Mouse (Mus musculus) embryo, embryonic 11 days (tissue): ENCODE results near the gene Dchs2.
"Not testable (repeated sequence)": the region's sequence is repeated elsewhere in the genome, so short reads cannot be mapped to it uniquely, and the experiment has no call there.

Source experiments
- DNase-seq: peaks from one replicate; pipeline ENCODE4 v3.0.0-alpha.2; 2015

Gene Dchs2

GRCm38 (mm10) chr3:83127726-83128448 is at the start of gene Dchs2:
Gene Dchs2 (plus strand): TSS chr3:83127948.
- peak; percentile 59 for DNase-seq

GRCm38 (mm10) chr3:83080567-83081055 is 47.1 kb upstream of the Dchs2 start:
- peak; percentile 72 for DNase-seq

- no peak for DNase-seq
Observed at GRCm38 (mm10) chr3:83097586-83097985, 30.2 kb upstream of the Dchs2 start.

GRCm38 (mm10) chr3:83098546-83099034 is 29.2 kb upstream of the Dchs2 start:
- DNase-seq: peak; percentile 65

DNA sequence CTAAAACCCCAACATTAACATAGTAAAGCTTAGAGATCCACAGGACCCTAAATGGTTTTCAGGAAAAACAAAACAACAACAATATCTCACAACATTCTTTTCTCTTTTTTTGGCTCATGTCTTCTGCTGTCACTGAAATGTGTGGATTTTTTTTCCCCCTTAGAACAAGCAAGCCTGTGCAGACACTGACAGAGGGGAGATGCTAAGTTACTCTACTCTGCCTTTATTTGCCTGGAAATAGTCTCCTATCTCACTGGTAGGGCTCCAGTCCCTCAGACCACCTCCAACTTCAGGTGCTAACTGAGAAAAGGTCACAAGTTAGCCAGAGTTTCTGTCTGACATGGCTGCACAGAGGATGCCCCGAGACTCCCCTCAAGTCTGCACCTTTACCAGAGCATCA is 28.6 kb upstream of the Dchs2 start:
- no peak for DNase-seq

DNA sequence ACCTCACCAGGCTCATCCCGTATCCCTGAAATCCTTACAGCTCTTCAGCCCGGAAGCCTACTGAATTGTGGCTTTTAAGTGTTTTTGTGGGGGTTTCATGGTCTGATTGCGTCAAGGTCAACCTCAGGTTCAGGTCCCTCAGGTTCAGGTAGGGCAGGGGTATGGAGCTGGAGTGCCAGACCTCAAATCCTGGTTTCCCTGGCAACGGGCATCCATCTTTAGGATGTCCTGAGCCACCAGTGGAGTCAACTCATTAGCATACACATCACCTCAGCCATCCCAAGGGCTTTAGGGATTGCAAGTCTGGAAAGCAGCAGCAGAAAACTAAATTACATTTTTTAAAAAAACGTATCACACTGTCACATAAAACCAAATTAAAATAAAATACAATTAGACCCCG is 28.1 kb upstream of the Dchs2 start:
- no peak for DNase-seq

GRCm38 (mm10) chr3:83102286-83102685 is 25.5 kb upstream of the Dchs2 start:
- DNase-seq: no peak

DNA sequence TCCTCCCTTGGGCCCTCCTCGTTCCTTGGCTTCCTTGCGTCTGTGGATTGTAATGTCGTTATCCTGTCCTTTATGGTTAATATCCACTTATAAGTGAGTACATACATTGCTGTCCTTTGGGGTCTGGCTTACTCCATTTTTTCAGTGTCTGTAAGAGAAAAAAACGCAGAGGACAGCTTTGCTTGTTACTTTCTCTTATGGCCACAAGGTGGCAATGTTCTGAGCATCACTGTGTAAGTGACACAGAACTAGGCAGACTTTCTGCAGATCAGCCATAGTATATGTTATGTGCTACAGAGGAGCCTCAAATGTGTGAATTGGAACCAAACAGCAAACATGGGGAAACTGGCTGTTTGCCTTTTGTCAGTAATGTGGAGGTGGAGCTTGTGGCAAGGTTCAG is 17.6 kb upstream of the Dchs2 start:
- peak; percentile 75 for DNase-seq

DNA sequence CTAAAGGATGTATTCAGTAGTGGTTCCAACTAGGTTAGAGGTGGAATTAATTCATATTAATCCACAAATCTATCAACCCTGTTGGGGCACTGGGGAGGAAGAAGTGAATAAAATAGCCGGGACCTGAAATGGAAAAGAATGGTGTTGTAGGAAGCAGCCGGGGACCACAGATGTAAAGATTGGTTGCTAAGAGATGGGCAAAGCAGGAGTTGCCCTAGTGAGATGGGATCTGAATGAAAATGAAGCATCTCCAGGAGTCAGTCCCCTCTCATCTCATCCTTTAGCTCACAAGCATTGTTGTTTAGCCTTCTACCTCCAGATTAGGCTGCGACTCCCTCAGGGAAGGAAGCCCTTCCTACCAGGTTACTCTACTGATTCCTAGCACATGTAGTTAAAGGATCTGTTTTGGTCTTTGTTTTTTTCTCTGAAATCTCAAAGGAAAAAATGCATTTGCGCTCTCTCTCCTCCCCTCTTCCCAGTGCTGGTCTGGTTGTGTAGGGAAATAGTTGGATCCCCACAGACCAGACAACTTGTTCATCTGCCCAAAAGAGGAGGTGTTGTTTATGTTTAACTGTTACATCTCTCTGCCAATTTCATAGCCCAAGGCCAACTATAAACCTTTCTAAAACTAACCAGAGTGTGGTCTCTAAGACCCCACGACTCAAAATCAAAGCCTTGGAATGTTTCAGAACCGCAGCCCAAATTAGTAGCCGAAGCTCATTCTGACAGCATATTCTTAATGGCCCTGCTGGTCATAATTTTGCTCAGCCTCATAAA is 16.1 kb upstream of the Dchs2 start:
- DNase-seq: no peak

DNA sequence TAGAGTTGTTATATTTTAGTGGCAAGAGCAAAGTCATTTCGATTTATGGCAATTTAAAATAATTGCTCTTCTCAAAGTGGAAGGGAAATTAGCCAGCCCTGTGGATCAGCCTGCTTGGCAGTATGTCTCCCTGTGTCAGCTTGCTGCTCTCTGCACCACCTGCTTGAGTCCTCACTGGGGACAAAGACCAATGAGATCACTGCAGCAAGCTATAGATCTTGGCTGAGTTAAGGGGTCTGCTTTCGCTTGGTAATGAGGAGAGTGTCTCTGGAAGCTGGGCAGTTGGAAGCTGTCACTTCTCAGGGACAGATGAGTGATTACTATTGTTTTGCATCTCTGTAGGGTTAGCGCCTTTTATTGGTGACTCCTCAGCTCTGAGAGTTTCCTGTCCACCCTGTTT is 14.9 kb upstream of the Dchs2 start:
- DNase-seq: peak; percentile 47

DNA sequence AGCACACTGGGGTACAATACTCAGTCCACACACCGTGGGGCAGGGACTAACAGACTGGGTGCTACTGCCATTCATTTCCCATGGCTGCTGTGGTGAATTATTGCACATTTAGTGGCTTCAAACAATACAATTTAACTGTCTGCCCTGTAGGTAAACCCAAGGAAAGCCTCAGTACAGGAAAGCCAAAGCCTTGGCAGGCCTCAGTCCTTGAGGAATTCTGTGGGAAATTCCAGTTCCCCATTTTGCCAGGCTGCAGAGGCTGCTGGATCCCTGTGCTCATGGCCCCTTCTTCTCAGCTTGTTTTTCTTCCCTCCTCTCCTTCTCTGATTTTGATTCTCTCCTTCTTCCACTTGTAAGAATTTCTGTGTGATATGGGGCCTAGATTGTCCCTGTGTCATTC is 12.8 kb upstream of the Dchs2 start:
- no peak for DNase-seq

DNA sequence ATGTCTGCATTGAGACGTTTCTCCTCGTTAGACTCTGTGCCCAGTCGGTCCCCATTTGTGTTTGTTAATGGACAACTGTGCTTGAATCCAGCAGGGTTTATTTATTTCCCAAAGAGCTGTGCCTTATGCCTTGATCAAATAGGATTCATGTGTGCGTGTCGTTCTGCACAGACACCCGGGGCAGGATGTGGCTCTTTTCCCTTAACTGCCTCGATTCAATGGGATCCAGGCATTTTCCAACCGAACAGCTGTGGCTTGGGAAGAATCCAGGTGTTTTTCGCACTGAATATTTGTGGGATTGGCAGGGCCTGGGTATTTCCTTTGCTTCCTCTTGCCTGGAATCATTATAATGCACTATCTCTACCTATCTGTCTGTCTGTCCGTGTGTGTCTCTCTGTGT is 10.2 kb upstream of the Dchs2 start:
- DNase-seq: no peak

DNA sequence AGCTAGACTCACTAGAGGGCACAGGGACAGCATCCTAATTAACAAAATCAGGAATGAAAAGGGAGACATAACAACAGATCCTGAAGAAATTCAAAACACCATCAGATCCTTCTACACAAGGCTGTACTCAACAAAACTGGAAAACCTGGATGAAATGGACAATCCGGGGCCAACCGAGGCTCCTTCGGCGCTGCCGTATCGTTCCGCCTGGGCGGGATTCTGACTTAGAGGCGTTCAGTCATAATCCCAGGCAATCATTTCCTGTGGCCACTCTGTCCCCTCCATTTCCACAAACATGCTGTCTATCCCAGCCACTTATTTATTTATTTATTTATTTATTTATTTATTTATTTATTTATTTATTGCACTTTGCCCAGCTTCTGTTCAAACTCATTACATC is 3.8 kb upstream of the Dchs2 start:
- DNase-seq: not testable (repeated sequence)

- peak; percentile 62 for DNase-seq
Observed at GRCm38 (mm10) chr3:83127088-83127725, 541 bp upstream of the Dchs2 start.

DNA sequence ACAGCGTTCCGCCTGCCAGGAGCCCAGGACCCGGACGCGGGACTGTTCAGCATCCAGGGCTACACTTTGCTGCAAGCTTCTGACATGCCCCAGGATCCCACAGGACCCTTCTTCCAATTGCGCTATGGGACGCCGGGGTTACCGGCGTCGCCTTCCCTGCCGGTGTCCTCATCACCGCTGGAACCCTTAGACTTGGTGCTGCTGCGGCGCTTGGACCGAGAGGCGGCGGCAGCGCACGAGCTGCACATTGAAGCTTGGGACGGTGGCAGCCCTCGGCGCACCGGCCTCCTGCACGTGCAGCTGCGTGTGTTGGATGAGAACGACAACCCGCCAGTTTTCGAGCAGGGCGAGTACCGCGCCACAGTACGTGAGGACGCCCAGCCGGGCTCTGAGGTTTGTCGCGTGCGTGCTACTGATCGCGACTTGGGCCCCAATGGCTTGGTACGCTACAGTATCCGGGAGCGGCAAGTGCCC is 738 bp downstream of the Dchs2 start:
- peak; percentile 63 for DNase-seq

DNA sequence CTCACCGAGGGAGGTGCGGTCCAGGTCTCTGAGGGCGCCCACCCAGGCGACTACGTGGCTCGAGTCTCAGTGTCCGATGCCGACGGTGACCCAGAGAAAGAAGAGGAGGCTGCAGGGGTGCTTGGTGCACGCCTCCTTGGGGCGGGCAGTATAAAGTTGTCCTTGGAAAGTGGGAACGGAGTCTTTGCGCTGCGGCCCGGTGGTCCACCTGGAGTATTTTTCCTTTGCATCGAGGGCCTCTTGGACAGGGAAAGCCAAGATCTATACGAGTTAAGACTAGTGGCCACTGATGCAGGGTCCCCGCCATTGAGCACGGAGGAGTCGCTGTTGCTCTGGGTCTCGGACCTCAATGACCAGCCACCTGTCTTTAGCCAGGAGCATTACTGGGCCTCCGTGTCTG is 1.4 kb downstream of the Dchs2 start:
- DNase-seq: no peak

GRCm38 (mm10) chr3:83136413-83136812 is 8.7 kb downstream of the Dchs2 start:
- no peak for DNase-seq

DNA sequence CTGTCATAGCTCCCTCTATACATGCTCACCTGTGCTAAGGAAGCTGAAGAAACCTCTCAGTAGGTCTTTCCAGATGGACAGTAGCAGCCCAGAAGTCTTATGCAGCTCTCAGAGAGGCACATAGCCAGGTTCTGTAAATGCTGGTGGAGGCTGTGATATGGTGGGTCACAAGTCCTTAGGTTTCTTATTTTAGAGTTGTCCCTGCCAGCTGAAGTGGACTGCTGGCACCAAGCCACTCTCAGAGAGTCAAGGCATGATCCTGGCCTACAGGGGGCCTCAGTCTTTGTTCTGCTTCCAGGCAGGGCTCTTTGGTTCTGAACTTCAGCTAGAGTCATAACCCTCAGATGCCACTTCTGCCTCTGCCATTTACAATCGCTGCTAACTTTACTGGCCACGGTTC is 11.1 kb downstream of the Dchs2 start:
- DNase-seq: no peak

DNA sequence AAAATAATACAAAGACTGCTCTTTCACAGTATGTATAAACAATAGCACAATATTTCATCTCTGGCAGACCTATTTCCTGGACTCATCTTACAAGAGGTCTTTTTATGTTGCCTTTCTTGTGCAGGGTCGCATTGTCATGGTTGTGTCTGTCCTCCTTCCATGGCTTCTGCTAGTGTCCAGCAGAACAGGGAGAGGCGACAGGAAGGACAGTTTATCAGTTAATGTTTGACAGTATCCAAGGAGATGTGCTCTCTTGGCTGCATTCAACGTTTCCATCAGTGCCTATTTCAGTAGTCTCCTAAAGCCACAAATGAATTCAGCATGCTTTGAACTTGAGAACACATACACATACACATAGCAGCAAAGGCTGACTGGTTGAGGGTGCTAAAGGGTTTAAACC is 17.9 kb downstream of the Dchs2 start:
- no peak for DNase-seq

- no peak for DNase-seq
Observed at GRCm38 (mm10) chr3:83147273-83148054, 19.7 kb downstream of the Dchs2 start.

GRCm38 (mm10) chr3:83148055-83148447 is 20.3 kb downstream of the Dchs2 start:
- no peak for DNase-seq

DNA sequence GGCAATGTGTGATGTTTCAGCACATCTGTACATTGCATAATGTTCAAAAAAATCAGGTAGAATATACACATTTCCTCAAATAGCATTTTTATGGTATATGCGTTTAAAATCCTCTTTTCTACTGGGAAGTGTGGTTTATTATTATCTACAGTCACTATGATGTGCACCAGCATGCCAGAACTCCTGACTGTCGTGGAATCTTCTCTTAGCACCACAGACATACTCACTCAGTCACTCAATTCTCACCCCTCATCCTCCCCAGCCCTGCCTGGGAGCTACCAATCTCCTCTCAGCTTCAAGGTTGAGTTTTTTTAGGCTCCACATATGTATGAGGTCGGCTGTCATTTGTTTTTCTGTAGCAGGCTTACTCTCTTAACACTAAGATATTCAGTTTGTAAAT is 20.8 kb downstream of the Dchs2 start:
- no peak for DNase-seq

DNA sequence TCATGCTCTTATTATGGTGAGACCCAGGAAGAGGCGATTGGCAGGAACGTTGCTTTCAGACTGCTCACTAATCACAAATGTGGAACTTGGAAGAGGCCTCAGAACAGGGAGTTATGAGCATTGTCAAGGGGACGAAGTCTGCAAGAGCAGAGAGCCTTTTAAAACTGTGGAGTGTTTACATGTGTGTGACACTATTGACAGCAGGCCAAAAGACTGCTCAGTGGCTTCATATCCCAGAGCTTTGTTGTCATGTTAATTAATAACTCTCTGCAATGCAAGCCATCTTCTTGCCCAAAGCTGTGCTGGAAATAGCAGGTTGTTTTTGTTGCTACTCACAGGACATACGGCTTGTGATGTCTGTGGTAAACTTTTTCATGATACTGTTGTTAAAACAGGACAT is 27.9 kb downstream of the Dchs2 start:
- DNase-seq: no peak
